Mouse (Mus musculus) adipocyte (in vitro differentiated cells): ENCODE data around the gene Prkce.

Experiments used
- DNase-seq: peaks from one replicate; pipeline ENCODE4 v3.0.0-alpha.2; 2016; ENCODE audit warnings: low spot score

The Prkce gene

DNA sequence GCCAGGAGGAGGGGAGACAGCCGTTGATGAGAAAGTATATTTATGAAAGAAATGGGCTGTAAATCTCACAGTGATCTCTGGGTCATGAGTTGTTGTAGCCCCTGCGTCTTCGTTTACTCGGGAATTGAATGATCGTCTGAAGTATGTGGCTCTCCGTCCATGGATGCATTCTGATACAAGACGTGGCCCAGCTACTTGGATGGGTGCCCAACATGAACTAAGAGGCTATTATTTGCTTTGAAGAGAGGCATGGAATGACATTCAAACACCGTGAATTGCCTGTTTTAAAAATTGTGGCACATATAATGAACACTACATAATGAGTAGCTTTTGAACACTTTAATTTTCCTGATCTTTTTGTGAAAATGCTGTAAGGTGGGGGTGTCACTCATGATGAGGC, 93.5 kb downstream of the Prkce start:
- DNase-seq: no peak

DNA sequence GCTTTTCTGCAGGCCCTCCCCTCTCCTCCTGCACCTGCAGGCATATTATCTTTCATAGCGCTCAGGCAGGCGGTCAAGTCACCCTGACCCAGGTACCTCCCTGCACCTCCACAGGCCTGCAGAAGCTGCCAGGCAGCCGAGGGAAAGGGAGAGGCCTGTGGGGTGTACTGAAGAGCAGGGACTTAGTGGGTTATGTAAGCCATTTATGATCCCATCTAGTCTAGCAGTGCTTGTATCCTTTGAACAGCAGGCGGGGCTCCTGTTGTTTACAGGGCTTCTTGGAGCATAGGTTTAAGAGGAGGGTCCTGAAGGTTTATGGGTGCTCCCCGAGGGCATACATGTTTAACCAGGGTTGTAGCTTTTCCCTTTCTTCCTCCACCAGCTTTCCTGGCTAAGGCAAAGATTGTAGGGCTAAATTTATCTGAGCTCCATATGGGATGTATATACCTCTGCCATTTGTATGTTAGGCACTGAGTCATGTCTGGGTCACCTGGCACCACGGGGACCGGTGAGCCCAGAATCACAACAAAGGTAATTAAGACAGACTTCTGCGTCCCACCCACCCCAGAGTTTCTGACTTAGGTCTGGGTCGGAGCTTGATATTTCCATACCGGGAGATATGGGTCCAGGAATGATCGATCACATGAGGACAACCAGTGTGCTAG, 96.5 kb downstream of the Prkce start:
- DNase-seq: no peak

DNA sequence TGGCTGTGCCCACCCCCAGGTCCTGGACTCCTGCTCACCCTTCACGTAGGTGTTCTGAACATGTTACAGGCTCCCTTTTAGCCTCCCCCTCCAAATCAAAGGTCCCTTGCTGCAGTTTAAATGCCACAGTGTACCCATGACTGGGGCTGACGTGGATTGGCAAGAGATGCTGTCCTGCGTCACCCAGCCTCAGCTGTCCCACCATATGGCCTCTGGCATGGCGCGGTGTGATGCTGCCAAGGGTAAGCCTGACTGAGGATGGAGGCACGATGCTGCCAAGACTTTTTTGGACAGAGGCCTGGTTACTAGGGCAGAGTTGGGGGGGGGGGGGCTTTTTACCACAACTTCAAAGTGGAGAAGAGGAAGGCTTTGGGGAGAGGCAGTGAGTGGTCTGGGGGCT, 98.5 kb downstream of the Prkce start:
- DNase-seq: peak; percentile 37

DNA sequence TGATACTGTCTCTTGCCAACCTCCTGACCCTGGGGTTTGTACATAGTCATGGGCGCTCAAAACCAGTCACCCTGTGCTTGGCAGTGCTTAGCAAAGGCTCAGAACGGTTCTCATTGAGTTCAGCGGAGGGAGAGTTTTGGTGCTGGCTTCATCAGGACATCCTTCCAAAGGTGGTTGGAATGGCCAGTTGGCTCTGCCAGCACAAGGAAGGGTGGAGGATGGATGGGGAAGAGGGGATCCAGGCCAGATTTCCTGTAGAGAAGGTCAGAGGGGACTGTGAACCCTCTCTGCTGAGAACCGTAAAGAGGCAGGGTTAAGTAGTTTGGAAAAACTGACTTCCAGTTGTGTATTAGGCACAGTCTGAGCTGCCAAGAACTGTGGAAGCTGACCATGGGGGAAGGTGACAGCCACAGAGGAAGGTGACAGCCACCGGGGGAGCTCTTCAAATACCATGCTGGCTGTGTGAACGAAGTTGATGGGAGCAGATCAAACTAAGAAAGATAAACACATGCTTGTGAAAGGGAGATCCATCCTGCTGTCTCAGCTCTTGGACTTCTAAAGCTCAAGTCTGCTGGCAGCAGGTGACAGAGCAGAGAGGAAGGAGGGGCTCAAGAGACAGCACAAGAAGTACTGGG, 99.7 kb downstream of the Prkce start:
- DNase-seq: peak; percentile 26

DNA sequence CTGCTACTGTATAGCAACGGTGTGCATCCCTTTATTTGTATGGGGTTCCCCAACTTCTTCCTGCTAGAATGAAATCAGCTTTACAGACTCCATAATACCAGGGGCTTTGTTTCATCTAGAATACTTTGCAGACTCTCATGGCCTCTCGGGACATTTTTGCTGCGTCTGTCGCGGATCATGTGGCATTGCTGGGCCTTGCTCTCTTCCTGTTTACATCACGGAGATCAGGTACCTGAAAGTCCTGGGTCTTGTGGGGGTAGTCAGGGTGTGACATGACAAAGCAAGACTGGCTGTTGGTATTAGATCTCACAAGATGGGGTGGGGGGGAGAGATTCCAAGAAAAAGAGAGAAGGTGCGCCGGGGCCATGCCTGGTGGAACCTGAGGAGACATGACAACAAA, 102.1 kb downstream of the Prkce start:
- no peak for DNase-seq

DNA sequence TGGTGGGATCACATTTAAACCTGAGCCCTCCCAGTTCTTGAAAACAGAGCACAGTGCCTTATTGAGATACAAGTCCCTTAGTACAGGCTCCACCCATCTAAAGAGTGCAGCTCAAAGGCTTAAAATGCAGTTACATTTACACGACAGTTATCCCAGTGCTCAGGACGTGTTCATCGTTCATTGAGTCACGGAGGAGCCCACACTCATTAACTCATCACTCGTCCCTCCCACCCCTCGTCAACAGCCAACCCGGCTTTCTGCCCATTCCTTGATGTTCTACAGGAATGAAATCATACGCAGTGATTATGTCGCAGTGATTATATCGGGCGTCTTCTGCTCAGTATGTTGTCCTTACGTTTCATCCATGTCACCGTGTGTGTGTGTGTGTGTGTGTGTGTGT, 102.9 kb downstream of the Prkce start:
- no peak for DNase-seq

DNA sequence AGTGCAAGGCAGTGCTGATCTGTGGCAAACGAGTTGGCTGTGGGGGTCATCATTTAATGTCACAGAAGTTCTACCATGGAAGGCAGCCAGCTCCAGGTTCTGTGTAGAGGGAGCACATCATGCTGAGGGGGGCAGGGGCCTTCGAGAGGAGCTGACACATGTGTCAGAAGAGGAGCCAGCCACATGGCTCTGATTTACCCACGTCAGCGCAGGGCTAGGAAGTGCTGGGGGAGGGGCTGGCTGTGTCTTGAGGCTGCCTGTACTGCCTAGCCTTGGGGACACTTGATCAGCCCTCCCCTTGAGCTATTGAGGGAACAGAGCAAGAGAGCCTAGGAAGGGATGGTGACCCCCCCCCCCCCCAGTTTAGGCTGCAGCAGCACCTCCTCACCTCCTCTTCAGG, 103.7 kb downstream of the Prkce start:
- no peak for DNase-seq

DNA sequence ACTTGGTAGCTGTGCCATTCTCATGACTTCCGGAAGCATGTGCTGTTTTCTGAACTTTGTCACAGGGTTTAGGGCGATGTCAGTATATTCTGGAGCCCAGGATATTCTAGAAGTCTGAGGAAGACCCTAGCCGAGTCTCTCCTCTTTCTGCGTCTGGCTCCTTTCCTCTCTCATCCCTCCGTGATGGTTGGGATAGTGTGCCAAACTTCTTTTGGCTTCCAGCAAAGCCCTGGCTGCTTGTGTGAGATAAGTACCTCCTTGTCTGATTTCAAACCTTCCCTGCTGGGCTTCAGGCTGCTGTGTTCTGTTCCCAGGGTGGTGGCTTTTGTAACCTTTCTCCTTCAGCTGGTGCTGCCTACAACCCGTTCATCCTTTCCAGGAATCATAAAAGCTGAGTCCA, 105.4 kb downstream of the Prkce start:
- DNase-seq: no peak

DNA sequence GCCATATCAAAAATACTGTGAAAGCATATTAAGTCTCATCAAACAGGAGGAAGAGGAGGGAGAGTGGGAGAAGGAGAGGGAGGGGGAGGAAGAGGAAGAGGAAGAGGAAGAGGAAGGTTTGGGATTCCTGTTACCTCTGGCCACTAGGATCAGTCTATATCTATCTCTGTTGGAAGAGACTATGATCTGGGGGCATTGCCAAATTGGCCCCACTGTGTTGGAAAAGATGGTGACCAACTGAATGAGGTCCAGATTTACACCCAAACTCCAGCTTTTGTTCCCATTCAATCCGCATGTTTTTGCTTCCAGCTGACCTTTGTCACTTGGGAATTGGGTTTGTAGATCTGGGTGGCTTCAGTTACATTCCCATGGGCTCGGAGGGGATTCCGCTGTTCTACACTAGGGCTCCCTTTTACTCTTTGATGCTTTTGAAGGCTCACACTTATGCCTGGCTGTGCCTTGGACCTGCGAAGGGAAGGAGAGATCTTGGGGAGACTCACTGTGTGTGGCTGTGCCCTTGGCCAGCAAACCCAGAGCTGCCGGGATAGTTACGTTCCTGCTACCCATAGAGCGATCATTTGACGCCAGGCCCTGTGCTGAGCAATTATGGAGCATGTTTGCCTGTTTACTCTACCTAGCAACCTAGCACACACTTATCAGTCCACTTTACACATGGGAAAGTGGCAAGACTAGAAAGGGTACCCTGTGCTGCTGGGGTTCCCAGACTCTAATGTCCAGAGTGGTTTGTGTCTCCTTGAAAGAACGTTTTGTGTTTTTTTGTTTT, 106.2 kb downstream of the Prkce start:
- no peak for DNase-seq

DNA sequence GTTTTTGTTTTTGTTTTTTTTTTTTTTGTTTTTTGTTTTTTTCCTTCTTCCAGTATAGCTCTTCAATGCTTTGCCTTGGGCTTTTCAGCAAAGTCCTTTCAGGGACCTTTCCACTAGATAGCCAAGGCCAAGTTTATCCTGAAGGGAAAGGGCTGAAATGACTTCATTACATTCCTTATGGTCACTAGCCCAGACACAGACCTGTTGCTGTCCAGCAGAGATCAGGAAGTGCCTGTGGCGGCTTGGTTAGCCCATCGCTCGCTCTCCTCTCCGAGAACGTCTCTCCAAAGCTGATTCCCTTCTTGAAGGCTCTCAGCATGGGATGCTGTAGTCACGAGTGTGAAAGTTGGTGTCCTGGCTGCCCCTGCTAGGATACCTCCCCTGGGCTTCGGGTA, 106.8 kb downstream of the Prkce start:
- peak; percentile 44 for DNase-seq

DNA sequence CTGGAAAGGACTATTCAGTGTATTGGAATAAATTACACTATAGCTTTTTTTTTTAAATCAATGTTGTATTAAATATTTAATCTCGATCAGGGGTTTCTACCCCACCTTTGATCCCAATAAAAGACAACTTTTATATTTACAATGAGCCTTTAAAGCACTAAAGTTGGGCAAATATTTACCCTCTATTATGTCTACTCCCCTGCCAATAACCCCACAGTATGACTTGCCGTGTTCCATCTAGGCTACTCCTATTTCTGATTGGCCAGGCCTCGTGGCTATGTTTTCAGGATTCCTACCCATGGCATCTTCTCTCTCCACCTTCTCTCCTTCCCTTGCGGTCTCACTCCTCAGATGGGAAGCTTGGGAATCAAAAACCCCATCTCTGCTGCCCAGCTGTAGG, 108.8 kb downstream of the Prkce start:
- DNase-seq: no peak

DNA sequence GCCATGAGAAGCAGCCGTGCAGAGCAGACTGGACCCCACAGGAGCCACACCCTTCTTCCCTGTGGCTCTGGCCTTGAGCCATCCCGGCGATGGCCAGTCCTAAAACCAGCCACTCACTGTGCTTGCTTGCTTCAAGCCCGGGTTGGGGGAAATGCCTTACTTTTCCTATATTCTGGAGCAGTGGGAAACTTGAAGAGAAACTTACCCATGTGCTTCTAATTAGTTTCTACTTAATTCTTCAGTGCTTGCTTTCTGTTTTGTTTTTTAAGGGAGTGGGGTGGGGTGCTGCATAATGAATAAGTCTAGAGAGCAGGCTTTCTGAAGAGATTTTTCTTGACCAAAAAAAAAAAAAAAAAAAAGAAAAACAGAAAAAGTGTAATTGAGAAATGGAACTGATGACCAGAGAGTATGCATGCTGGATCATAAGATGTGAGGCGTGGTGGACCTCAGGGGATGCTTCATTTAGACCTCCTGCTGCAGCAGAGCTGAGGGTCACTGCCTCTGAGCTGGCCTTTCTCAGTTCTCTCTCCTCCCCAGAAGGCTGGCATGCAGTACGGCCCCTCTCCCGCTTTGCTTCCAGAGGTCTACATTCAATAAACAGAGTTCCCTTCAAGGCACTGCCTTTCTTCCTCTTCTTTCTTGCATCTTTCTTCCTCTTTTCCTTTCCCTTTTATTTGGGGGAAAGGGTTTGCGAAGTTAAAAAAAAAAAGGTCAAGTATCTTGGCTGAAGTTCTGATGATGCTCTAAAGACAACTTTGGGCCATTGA, 109.6 kb downstream of the Prkce start:
- DNase-seq: no peak

DNA sequence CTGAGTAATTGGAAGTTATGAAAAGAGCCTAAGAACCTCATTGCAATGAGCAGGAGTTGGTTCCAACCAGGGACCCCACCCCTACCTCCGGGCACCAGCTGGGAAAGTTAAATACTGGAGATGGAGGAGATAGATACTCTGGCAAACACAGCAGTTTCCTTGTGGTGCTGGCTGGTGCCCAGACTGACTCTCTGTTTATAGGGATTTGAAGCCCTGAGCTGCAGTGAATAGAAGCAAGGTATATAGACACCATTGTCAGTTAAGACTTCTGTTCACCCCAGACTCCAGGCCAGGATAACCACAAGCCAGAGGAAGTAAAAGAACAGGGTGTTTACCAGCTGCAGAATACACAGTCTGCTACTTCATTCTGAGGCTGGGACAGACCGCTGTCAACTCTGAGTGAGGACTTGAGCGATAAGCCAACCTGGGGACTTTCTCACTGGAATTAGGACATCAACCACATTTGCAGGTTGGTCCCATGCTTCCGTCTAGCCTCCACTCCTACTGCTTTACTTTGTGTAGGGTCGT, 110.5 kb downstream of the Prkce start:
- DNase-seq: no peak

DNA sequence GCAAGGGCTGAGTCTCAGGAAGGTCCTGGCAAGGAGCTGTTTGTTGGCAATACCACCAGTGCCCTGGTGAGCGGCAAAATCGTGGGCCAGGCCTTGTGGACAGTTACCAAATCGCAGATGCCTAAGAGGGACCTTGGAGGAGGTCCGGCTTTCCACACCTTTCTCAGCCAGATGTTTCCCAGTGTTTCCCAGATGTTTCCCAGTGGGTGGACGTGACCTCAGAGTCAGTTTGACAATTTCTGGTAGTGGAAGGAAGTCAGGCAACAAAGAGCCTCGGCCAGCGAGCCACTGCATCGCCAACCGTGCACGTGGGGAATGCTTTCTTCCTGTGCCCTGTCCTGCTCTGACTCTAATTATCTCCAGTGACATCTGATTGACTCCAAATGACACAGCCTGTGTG, 112.2 kb downstream of the Prkce start:
- DNase-seq: no peak

DNA sequence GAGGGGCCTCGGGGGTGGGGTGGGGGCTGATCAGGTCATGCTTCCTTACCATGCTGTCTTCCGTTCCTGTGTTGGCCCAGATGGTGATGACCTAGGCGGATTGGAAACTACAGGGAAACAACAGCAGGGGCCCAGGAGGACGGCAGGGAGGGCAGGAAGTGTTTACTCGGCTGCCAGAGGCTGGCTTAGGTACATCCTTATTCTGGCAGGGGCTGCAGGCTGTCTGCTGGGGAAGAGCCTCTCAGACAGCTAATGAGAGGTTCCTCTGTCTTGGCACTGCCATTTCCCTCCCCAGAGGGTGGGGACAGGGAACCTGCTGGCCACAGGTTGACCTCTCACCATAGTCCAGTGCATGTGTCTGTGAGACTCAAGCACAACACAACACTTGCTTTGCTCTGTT, 116.2 kb downstream of the Prkce start:
- no peak for DNase-seq

DNA sequence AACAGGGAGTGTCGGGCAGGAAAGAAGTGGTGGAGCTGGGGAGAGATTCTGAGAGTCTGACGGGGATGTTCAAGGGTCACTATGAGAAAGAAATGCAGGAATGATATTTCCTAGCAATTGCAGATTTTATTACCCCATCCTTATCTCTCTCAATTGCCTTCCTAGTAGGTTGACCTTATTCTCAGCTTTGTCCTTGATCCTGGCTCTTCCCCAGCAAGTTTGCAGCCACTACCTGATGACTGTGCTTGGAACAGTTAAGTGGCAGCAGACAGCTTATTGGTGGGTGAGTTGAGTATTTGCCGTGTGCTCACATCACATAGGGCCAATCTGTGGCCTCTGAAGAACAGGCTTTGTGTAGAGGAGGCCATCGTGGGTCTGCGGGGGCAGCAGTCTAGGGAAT, 117.5 kb downstream of the Prkce start:
- DNase-seq: no peak

DNA sequence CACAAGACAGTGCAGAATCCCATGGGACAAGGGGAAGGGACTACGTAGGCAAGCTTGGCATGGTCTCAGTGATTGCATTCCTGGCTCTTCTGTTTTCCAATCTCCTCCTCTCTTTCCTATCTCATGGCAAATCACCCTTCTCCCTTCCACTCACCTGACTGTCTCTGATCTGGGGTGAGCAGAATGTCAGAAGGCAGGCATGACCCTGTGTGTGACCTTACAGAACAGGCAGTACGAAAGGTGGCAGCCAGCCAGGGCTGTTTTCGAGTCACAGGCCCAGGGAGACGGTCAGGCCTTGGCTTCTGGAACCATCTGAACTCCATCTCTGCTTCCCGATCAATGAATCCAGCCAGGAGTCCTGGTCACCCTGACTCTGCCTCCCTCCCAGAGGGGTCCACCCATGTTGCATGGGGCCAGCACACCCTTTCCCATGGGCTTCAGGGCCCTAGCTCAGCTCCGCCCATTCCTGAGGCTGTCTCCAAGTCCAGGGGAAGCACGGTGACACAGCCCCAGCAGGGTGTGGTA, 119.2 kb downstream of the Prkce start:
- DNase-seq: peak; percentile 69

DNA sequence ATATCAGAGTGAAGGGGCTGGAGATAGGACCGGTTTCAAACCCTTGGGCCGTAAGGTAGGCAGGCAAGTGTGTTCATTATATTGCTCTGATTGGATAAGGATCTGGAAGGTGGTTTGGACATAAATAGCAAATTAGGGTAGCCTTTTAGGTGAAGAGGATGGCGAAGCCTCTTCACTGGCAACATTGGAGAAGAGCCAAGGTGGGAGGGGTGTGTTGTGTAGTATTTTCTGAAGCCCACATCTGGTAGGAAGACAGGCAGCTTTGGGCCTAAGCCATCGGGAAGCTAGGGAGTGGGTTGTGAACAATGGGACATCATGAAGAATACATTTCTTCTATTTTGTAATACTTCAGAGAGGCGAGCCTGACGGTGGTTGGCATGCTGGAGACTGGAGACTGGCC, 125.1 kb downstream of the Prkce start:
- no peak for DNase-seq

DNA sequence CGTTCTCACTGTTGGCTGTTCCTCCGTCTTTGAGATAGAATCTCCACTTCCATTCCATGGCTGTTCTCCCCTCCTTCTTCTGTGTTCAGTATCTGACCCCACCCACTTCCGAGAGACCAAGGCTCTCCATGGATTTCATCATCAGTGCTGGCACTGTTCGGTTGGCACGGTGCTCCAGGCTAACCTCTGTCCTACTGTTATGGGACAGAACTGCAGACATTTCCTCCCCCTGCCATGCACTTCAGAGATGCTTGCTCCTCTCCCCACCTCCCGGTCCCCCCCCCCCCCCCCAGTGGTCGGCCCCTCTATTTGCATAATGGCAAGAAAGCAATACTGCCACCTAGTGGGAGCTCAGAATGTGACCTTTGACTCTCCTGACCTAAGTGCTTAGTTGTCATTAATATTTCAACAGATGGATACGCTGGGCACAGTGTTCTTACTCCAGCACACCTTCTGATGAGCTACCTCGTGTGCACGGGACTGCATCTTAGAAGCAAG, 125.7 kb downstream of the Prkce start:
- DNase-seq: peak; percentile 97

DNA sequence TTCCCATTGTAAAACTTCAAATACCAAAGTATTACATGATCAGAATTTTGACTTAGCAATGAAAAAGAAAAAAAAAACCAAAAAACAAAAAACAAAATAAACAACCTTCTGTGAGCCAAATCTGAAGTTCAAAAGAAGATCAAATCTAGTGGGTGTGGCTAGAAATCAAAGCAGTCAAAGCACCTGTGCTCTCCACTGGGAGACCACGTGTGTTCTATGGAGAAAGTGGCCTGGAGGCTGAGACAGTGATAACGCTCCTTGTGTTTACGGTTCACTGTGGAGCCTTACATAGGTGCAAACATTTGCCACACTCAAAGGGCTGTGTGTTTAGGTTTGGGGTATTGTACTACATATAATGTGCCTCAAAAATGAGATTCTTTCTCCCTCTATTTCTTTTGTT, 132.0 kb downstream of the Prkce start:
- DNase-seq: no peak

DNA sequence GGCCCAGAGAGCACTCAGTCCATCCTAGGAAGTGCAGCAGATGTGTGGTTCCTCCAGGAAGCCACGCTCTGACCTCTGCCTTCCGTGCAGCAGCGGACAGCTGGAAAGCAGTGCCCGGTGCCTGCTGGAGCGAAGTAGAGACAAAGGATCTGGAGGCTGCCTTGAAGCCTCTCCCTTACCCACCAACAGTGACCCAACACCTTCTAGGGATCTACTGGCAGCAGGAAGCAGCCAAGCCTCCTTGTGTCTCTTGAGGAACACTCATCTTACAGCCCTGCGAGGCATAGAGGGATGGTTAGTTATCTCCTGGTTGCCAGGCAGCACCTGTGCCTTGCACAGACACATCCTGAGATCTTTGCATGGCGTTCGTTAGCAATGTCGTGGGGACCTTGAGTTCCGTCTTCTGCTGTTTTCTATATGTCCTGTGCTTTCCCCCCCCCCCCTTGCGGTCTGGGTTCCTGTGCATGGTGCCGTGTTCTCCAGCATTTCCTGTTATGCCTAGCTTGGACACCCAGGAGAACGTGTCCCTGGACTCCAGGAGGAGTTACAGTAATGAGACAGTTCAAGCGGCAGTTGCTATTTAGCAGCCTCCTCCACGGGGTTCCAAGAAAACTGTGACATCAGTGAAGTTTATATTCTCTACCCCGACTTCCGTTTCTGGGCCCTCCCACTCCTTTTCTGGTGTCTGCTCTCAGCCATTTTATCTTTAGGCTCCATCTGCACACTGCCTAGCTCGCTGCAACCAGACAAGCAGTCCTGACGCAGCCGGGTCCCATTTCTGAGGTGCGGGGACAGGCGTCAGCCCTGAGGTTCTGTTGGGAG, 133.4 kb downstream of the Prkce start:
- DNase-seq: no peak
